Mouse (Mus musculus) forebrain, embryonic 14.5 days (tissue): ENCODE results near the gene Plk2. TPM values are rescaled to one million over a fixed set of nuclear protein-coding genes. Genes with fewer than 3 reads are reported as not detected.
"Not testable (repeated sequence)": the region's sequence is repeated elsewhere in the genome, so short reads cannot be mapped to it uniquely, and the experiment has no call there.

Experiments used
- ATAC-seq: fragments of 200-750 bp; cut with Nextera tagmentation; 2 replicates; pipeline ENCODE4 v1.8.0; 2017; ENCODE audit warnings: mild to moderate bottlenecking, moderate library complexity
- DNase-seq: peaks from one replicate; pipeline ENCODE4 v3.0.0-alpha.2; 2015; ENCODE audit warnings: low spot score
- H3K27ac ChIP-seq: fragments of 300-500 bp; sonication (generic); 2 replicates; pipeline ENCODE4 v1.5.1; 2014; ENCODE audit warnings: low read depth, mild to moderate bottlenecking, control low read depth, low read length, moderate library complexity
- H3K27me3 ChIP-seq: fragments of 300-500 bp; sonication (generic); replicated peaks from 2 replicates; pipeline ENCODE4 v1.6.1; 2014; ENCODE audit warnings: low read length, control low read depth, mixed read lengths; ENCODE audit not compliant: control insufficient read depth, insufficient read depth
- H3K36me3 ChIP-seq: fragments of 300-500 bp; sonication (generic); 2 replicates; pipeline ENCODE4 v1.6.1; 2014; ENCODE audit warnings: low read length, control low read depth; ENCODE audit not compliant: control insufficient read depth, insufficient read depth
- H3K4me1 ChIP-seq: fragments of 300-500 bp; sonication (generic); 2 replicates; pipeline ENCODE4 v1.6.1; 2014; ENCODE audit warnings: antibody characterized with exemption, low read length, control low read depth; ENCODE audit not compliant: control insufficient read depth, insufficient read depth
- H3K4me2 ChIP-seq: fragments of 300-500 bp; sonication (generic); 2 replicates; pipeline ENCODE4 v1.6.1; 2014; ENCODE audit warnings: mild to moderate bottlenecking, control low read depth, low read length
- H3K4me3 ChIP-seq: fragments of 300-500 bp; sonication (generic); 2 replicates; pipeline ENCODE4 v1.5.1; 2014; ENCODE audit warnings: low read depth, low read length, control low read depth
- H3K9ac ChIP-seq: fragments of 300-500 bp; sonication (generic); 2 replicates; pipeline ENCODE4 v1.6.1; 2014; ENCODE audit warnings: mild to moderate bottlenecking, low read length, control low read depth, moderate library complexity
- H3K9me3 ChIP-seq: fragments of 300-500 bp; sonication (generic); replicated peaks from 2 replicates; pipeline ENCODE4 v1.6.1; 2016; ENCODE audit warnings: low read length, control low read depth, mixed read lengths; ENCODE audit not compliant: control insufficient read depth
- WGBS: fragments of 180-500 bp; shearing (Covaris S2); extraction: QIAGEN DNeasy Blood & Tissue Kit; methylation state at CpG from one replicate; pipeline ENCODE4 v1.1.7; 2014; 5-methylcytosine and 5-hydroxymethylcytosine counted together
- polyA plus RNA-seq: library from polyadenylated mRNA; unstranded; fragments of >200 nt; fragmentation: Nextera tagmentation; extraction: Ambion mirVana; gene quantifications from 2 replicates; pipeline ENCODE4 v1.2.1, GENCODE M21; 2014

Gene Plk2
- polyA plus RNA-seq, 1 experiment from 2014 or later: 152 TPM

GRCm38 (mm10) chr13:110401443-110401842 is 6.6 kb downstream of the Plk2 start:
- Histone ChIP-seq H3K4me1 (no peaks in the 10 kb centered on the region), H3K4me2 (no peak overlapping the region), H3K27me3 (no peaks in the 10 kb centered on the region), H3K9me3 (no peaks in the 10 kb centered on the region), H3K4me3 (no peak overlapping the region), H3K9ac (no peak overlapping the region), H3K27ac (no peak overlapping the region), H3K36me3 (peaks cover 36% of the 10 kb centered on the region)
- WGBS: 83% methylated on average over 3 of the region's 3 CpGs
- no peak for DNase-seq
- ATAC-seq: no peak

GRCm38 (mm10) chr13:110401877-110402276 is 7.0 kb downstream of the Plk2 start:
- Histone ChIP-seq H3K36me3 (peaks cover 36% of the 10 kb centered on the region), H3K4me2 (no peak overlapping the region), H3K27me3 (no peaks in the 10 kb centered on the region), H3K27ac (no peak overlapping the region), H3K4me3 (no peak overlapping the region), H3K9me3 (no peaks in the 10 kb centered on the region), H3K4me1 (no peaks in the 10 kb centered on the region), H3K9ac (no peak overlapping the region)
- DNase-seq (no peak), ATAC-seq (no peak)
- 88% methylated on average over 2 of the region's 2 CpGs for WGBS

- no peak for ATAC-seq
- no peaks in the 10 kb centered on the region for H3K4me1 ChIP-seq
- DNase-seq: no peak
- no peak overlapping the region for H3K4me2 ChIP-seq
- no peak overlapping the region for H3K27ac ChIP-seq
- 69% methylated on average over 8 of the region's 8 CpGs for WGBS
- no peak overlapping the region for H3K9ac ChIP-seq
- no peaks in the 10 kb centered on the region for H3K27me3 ChIP-seq
- no peaks in the 10 kb centered on the region for H3K9me3 ChIP-seq
- no peak overlapping the region for H3K4me3 ChIP-seq
- H3K36me3 ChIP-seq: peaks cover 20% of the 10 kb centered on the region
These were observed 9.2 kb downstream of the Plk2 start for GRCm38 (mm10) chr13:110404059-110404458.

- not testable (repeated sequence) for DNase-seq, ATAC-seq, H3K27ac ChIP-seq, H3K4me3 ChIP-seq, H3K4me1 ChIP-seq, H3K27me3 ChIP-seq, H3K9ac ChIP-seq, H3K4me2 ChIP-seq, H3K9me3 ChIP-seq
- WGBS: 95% methylated on average over 5 of the region's 5 CpGs
- H3K36me3 ChIP-seq: peaks cover 14% of the 10 kb centered on the region
These were observed 9.8 kb downstream of the Plk2 start for GRCm38 (mm10) chr13:110404686-110405085.

- H3K4me2 ChIP-seq: no peak overlapping the region
- H3K9me3 ChIP-seq: no peaks in the 10 kb centered on the region
- H3K36me3 ChIP-seq: 0 out of 2 replicates have a peak, but pooled peaks cover under 1% of the 10 kb centered on the region
- no peak overlapping the region for H3K9ac ChIP-seq
- no peak overlapping the region for H3K27ac ChIP-seq
- ATAC-seq (peak; percentile 60; the same call in 1 of the 2 replicates), DNase-seq (no peak)
- H3K4me3 ChIP-seq: no peak overlapping the region
- no peaks in the 10 kb centered on the region for H3K27me3 ChIP-seq
- H3K4me1 ChIP-seq: no peaks in the 10 kb centered on the region
- 82% methylated on average over 5 of the region's 5 CpGs for WGBS
These were observed 11.3 kb downstream of the Plk2 start for GRCm38 (mm10) chr13:110406152-110406551.

- Histone ChIP-seq H3K4me1 (no peaks in the 10 kb centered on the region), H3K4me3 (no peak overlapping the region), H3K4me2 (no peak overlapping the region), H3K9me3 (no peaks in the 10 kb centered on the region), H3K9ac (no peak overlapping the region), H3K27ac (no peak overlapping the region), H3K27me3 (no peaks in the 10 kb centered on the region), H3K36me3 (no peaks in the 10 kb centered on the region)
- 75% methylated on average over 12 of the region's 12 CpGs for WGBS
- ATAC-seq (peak; percentile 67), DNase-seq (peak; percentile 68)
These were observed 17.8 kb downstream of the Plk2 start for GRCm38 (mm10) chr13:110412572-110413209.

- no peak overlapping the region for H3K27ac ChIP-seq
- ATAC-seq (no peak), DNase-seq (no peak)
- WGBS: 88% methylated on average over 5 of the region's 5 CpGs
- no peaks in the 10 kb centered on the region for H3K9me3 ChIP-seq
- no peak overlapping the region for H3K4me2 ChIP-seq
- no peak overlapping the region for H3K9ac ChIP-seq
- H3K27me3 ChIP-seq: no peaks in the 10 kb centered on the region
- H3K4me1 ChIP-seq: no peaks in the 10 kb centered on the region
- H3K36me3 ChIP-seq: no peaks in the 10 kb centered on the region
- no peak overlapping the region for H3K4me3 ChIP-seq
These were observed 23.8 kb downstream of the Plk2 start for GRCm38 (mm10) chr13:110418656-110419055.

GRCm38 (mm10) chr13:110419640-110420039 is 24.8 kb downstream of the Plk2 start:
- 84% methylated on average over 5 of the region's 5 CpGs for WGBS
- no peaks in the 10 kb centered on the region for H3K4me1 ChIP-seq
- no peak overlapping the region for H3K4me2 ChIP-seq
- DNase-seq (no peak), ATAC-seq (no peak)
- no peak overlapping the region for H3K4me3 ChIP-seq
- H3K36me3 ChIP-seq: no peaks in the 10 kb centered on the region
- H3K27me3 ChIP-seq: no peaks in the 10 kb centered on the region
- no peak overlapping the region for H3K27ac ChIP-seq
- H3K9ac ChIP-seq: no peak overlapping the region
- no peaks in the 10 kb centered on the region for H3K9me3 ChIP-seq

GRCm38 (mm10) chr13:110422434-110422833 is 27.6 kb downstream of the Plk2 start:
- H3K4me1 ChIP-seq: no peaks in the 10 kb centered on the region
- no peak overlapping the region for H3K27ac ChIP-seq
- no peaks in the 10 kb centered on the region for H3K36me3 ChIP-seq
- no peaks in the 10 kb centered on the region for H3K27me3 ChIP-seq
- H3K4me2 ChIP-seq: no peak overlapping the region
- no peak overlapping the region for H3K4me3 ChIP-seq
- 93% methylated on average over 7 of the region's 7 CpGs for WGBS
- no peak for ATAC-seq
- DNase-seq: no peak
- no peak overlapping the region for H3K9ac ChIP-seq
- no peaks in the 10 kb centered on the region for H3K9me3 ChIP-seq
